Mouse (Mus musculus) myocyte (in vitro differentiated cells): Measurements from ENCODE around the gene AU040320. TPM values are rescaled to one million over a fixed set of nuclear protein-coding genes. Genes with fewer than 3 reads are reported as not detected.

ENCODE experiments used
- H3K27me3 ChIP-seq: one replicate; pipeline ENCODE4 v1.6.1; 2011; ENCODE audit not compliant: control insufficient read depth, insufficient read depth, insufficient read length
- H3K36me3 ChIP-seq: one replicate; pipeline ENCODE4 v1.6.1; 2011; ENCODE audit not compliant: control insufficient read depth, insufficient read depth
- H3K4me2 ChIP-seq: one replicate; pipeline ENCODE4 v1.6.1; 2011; ENCODE audit warnings: low read depth, control low read depth
- H3K4me3 ChIP-seq: one replicate; pipeline ENCODE4 v1.5.1; 2011; ENCODE audit warnings: mild to moderate bottlenecking, control low read depth, moderate library complexity
- H3K79me2 ChIP-seq: one replicate; pipeline ENCODE4 v1.6.1; 2011; ENCODE audit not compliant: control insufficient read depth, insufficient read depth
- H3ac ChIP-seq: one replicate; pipeline ENCODE4 v1.6.1; 2011; ENCODE audit not compliant: control insufficient read depth, insufficient read length
- CEBPB ChIP-seq: IDR thresholded peaks from 2 replicates; pipeline ENCODE4 v1.6.1; 2011; ENCODE audit warnings: mild to moderate bottlenecking, moderate library complexity; ENCODE audit not compliant: poor library complexity, insufficient read depth, severe bottlenecking
- E2F4 ChIP-seq: IDR thresholded peaks from one replicate; pipeline ENCODE4 v1.6.1; 2011; ENCODE audit warnings: mild to moderate bottlenecking, control low read depth, moderate library complexity; ENCODE audit not compliant: insufficient read depth
- MAX ChIP-seq: IDR thresholded peaks from one replicate; pipeline ENCODE4 v1.6.1; 2011; ENCODE audit warnings: low read depth, mild to moderate bottlenecking, control low read depth
- MYOD1 ChIP-seq, 3 experiments: IDR thresholded peaks; one replicate each; pipeline ENCODE4 v1.6.1; 2011; ENCODE audit warnings: control low read depth in 2 of 3, low read depth in 2 of 3, mild to moderate bottlenecking in 2 of 3, moderate library complexity in 1 of 3; ENCODE audit not compliant: insufficient read length in 2 of 3, control insufficient read depth in 1 of 3
- MYOG ChIP-seq, 3 experiments: IDR thresholded peaks; one replicate each; pipeline ENCODE4 v1.6.1; 2011; ENCODE audit warnings: control low read depth in 2 of 3, low read depth in 2 of 3, mild to moderate bottlenecking in 2 of 3; ENCODE audit not compliant: insufficient read length in 2 of 3, control insufficient read depth in 1 of 3, insufficient read depth in 1 of 3
- POLR2A ChIP-seq: IDR thresholded peaks from one replicate; pipeline ENCODE4 v1.6.1; 2011; ENCODE audit warnings: low read depth, mild to moderate bottlenecking, control low read depth, moderate library complexity; ENCODE audit not compliant: insufficient read length
- POLR2AphosphoS2 ChIP-seq: IDR thresholded peaks from one replicate; pipeline ENCODE4 v1.6.1; 2011; ENCODE audit warnings: low read depth, control low read depth; ENCODE audit not compliant: insufficient read length
- REST ChIP-seq: IDR thresholded peaks from one replicate; pipeline ENCODE4 v1.6.1; 2011; ENCODE audit warnings: mild to moderate bottlenecking, control low read depth, moderate library complexity; ENCODE audit not compliant: insufficient read depth, insufficient read length
- SRF ChIP-seq: IDR thresholded peaks from one replicate; pipeline ENCODE4 v1.6.1; 2011; ENCODE audit warnings: low read depth; ENCODE audit not compliant: control insufficient read depth, insufficient read length
- TCF12 ChIP-seq: IDR thresholded peaks from one replicate; pipeline ENCODE4 v1.6.1; 2011; ENCODE audit warnings: mild to moderate bottlenecking, control low read depth; ENCODE audit not compliant: poor library complexity, insufficient read depth, severe bottlenecking
- TCF3 ChIP-seq: IDR thresholded peaks from one replicate; pipeline ENCODE4 v1.6.1; 2011; ENCODE audit warnings: low read depth, control low read depth; ENCODE audit not compliant: insufficient read length
- USF1 ChIP-seq: IDR thresholded peaks from one replicate; pipeline ENCODE4 v1.6.1; 2011; ENCODE audit warnings: low read depth, mild to moderate bottlenecking, control low read depth, moderate library complexity
- polyA plus RNA-seq: library from polyadenylated mRNA; unstranded; fragments of >200 nt; fragmentation: generic; extraction: Trizol; gene quantifications from one replicate; pipeline ENCODE4 v1.2.1, GENCODE M21; 2012; ENCODE audit warnings: missing spikeins

AU040320 gene
- polyA plus RNA-seq, 1 experiment: 56.6 TPM

GRCm38 (mm10) chr4:126754231-126754611, 877 bp downstream of the AU040320 start:
- Histone ChIP-seq H3K27me3 (no peaks in the 10 kb centered on the region), H3K36me3 (peaks cover 6% of the 10 kb centered on the region), H3K79me2 (peaks cover 4% of the 10 kb centered on the region), H3K4me2 (peak overlapping the region; percentile 95), H3K4me3 (peak overlapping the region; percentile 81), H3ac (peak overlapping the region; percentile 47)
- no peak for TF ChIP-seq SRF
- TF ChIP-seq MYOG (IDR thresholded peaks at IDR 0.05; ENCODE audit: control insufficient read depth in 1 of 3, insufficient read depth in 1 of 3, insufficient read length in 2 of 3, low read depth in 2 of 3): no peak
- TF ChIP-seq REST: no peak
- no peak for TF ChIP-seq E2F4
- TF ChIP-seq MAX: no peak

GRCm38 (mm10) chr4:126754736-126755374, 1.5 kb downstream of the AU040320 start:
- no peak for TF ChIP-seq E2F4

GRCm38 (mm10) chr4:126756766-126757165, 3.4 kb downstream of the AU040320 start:
- H3ac ChIP-seq: no peak overlapping the region
- peaks cover under 1% of the 10 kb centered on the region for H3K79me2 ChIP-seq
- H3K4me3 ChIP-seq: no peak overlapping the region
- TF ChIP-seq POLR2AphosphoS2: no peak
- TF ChIP-seq MYOD1 (IDR thresholded peaks at IDR 0.05; ENCODE audit: control insufficient read depth in 1 of 3, insufficient read length in 2 of 3, low read depth in 2 of 3): no peak
- no peak for TF ChIP-seq REST
- TF ChIP-seq SRF: no peak
- no peak for TF ChIP-seq E2F4
- TF ChIP-seq USF1: no peak
- no peak for TF ChIP-seq POLR2A
- no peaks in the 10 kb centered on the region for H3K27me3 ChIP-seq
- no peak overlapping the region for H3K4me2 ChIP-seq
- peaks cover 24% of the 10 kb centered on the region for H3K36me3 ChIP-seq

More at GRCm38 (mm10) chr4:126754736-126755374, 1.5 kb downstream of the AU040320 start:
- peaks cover 4% of the 10 kb centered on the region for H3K79me2 ChIP-seq
- H3K36me3 ChIP-seq: peaks cover 12% of the 10 kb centered on the region
- H3ac ChIP-seq: no peak overlapping the region
- peak overlapping the region; percentile 95 for H3K4me2 ChIP-seq
- H3K4me3 ChIP-seq: peak overlapping the region; percentile 81
- H3K27me3 ChIP-seq: no peaks in the 10 kb centered on the region

- no peak for TF ChIP-seq POLR2A
- TF ChIP-seq USF1: no peak
- TF ChIP-seq MYOG (IDR thresholded peaks at IDR 0.05; ENCODE audit: control insufficient read depth in 1 of 3, insufficient read depth in 1 of 3, insufficient read length in 2 of 3, low read depth in 2 of 3): no peak
- no peak for TF ChIP-seq TCF12
- TF ChIP-seq MYOD1 (IDR thresholded peaks at IDR 0.05; ENCODE audit: control insufficient read depth in 1 of 3, insufficient read length in 2 of 3, low read depth in 2 of 3): no peak
- TF ChIP-seq CEBPB: no peak
- TF ChIP-seq SRF: no peak
- no peak for TF ChIP-seq TCF3
- no peak for TF ChIP-seq E2F4
- TF ChIP-seq MAX: no peak
- TF ChIP-seq REST: no peak
- TF ChIP-seq POLR2AphosphoS2: no peak
- Histone ChIP-seq H3K4me2 (no peak overlapping the region), H3K79me2 (no peaks in the 10 kb centered on the region)
Observed at GRCm38 (mm10) chr4:126758299-126758698, 5.0 kb downstream of the AU040320 start.

DNA sequence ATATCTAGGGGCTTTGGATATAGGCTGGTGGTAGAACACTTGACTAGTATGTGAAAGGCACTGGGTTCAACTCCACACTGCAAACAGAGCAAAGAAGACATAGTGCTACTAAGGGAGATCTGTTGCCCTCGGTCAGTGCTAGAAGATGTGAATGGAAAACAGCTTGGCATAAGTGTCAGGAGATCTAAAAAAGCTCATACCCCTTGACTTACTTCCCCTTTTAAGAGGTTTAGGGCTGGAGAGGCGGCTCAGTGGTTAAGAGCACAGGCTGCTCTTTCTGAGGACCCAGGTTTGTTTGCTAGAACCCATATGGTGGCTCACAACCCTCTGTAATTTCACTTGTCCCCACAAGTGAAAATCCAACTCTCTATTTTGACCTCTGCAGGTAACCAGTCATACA, 6.1 kb downstream of the AU040320 start:
- no peaks in the 10 kb centered on the region for H3K79me2 ChIP-seq
- TF ChIP-seq MAX: no peak
- no peak for TF ChIP-seq E2F4
- no peak for TF ChIP-seq CEBPB
- no peak for TF ChIP-seq POLR2A
- no peak for TF ChIP-seq REST
- TF ChIP-seq SRF: no peak
- no peak for TF ChIP-seq POLR2AphosphoS2
- TF ChIP-seq TCF12: no peak
- H3K36me3 ChIP-seq: peaks cover 37% of the 10 kb centered on the region
- H3K4me2 ChIP-seq: no peak overlapping the region
- H3K4me3 ChIP-seq: no peak overlapping the region
- H3ac ChIP-seq: no peak overlapping the region
- H3K27me3 ChIP-seq: no peaks in the 10 kb centered on the region

More at GRCm38 (mm10) chr4:126758299-126758698, 5.0 kb downstream of the AU040320 start:
- Histone ChIP-seq H3K36me3 (peaks cover 33% of the 10 kb centered on the region), H3K4me3 (no peak overlapping the region), H3K27me3 (no peaks in the 10 kb centered on the region), H3ac (no peak overlapping the region)
